Mouse (Mus musculus): ENCODE results near the gene Gm44973.
"Not testable (repeated sequence)": the region's sequence is repeated elsewhere in the genome, so short reads cannot be mapped to it uniquely, and the experiment has no call there.

Gm44973 gene

DNA sequence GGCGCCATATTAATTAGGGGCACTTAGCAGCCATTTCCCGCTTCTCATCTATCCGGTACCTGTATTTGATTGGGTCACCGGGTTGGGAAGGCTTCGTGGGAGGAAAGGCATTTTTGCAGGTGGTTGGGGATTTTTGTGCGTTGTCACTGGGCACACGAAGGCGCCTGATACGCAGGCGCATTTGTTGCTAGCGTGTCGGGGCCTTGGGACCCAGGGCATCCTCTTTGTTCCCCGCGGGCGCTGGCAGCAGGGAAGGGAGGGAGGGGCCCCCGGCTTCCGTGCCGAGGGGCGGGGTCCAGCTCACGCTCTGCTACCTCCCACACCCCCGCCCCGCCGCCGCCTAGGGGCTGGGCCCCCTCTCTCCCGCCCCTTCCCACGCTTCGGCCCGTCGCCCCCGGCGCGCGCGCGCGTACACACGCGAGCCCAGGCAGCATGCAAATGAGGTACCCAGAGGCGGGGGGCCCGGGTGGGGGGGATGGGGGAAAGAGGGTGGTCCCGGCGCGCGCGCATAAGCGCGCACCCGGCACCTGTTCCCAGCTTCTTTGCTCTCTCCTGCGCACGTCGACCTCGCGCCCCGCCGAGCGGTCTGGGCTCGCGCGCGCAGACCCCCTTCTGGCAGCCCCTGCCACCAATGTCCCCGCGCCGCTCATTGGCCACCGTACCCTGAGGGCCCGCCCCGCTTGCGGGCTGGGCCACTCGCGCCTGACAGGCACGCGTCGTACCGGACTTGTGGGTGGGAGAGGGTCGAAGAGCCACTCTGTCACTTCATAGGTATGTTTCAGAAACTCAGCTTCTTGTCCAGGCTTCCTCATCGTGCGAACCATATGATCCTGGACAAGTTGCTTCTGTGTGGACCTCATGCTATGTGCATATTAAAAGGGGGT is at the start of gene Gm44973:
Gm44973 (plus strand) TSS at position 379 of the 884 bp plus-strand sequence.
- peak; percentile 96 to 97 for DNase-seq (ENCODE audit: low spot score in 2 of 2)

DNA sequence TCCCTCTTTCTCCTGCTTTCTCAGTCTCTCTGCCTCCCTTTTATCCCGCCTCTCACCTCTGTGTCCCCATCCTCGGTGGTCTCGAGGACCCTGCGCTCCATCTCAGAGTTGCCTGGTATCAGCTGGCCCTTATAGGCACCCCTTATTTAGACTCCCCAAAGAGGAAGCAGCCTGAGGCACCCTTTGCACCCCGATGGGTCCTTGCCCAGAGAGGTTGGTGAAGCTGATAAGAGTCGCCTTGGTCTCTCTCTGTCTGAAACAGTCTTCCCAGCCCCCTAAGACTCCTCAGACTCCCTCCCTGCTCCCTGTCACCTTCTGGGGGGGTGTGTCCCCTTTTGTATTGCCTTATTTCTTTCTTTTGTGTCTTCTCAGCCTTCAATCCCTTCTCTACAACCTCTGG is 44.2 kb upstream of the Gm44973 start, which contains the start of gene Sbk3:
Sbk3 (minus strand) TSS at position 101 of the 400 bp plus-strand sequence.
- DNase-seq (ENCODE audit: low spot score in 2 of 2), result no peak

DNA sequence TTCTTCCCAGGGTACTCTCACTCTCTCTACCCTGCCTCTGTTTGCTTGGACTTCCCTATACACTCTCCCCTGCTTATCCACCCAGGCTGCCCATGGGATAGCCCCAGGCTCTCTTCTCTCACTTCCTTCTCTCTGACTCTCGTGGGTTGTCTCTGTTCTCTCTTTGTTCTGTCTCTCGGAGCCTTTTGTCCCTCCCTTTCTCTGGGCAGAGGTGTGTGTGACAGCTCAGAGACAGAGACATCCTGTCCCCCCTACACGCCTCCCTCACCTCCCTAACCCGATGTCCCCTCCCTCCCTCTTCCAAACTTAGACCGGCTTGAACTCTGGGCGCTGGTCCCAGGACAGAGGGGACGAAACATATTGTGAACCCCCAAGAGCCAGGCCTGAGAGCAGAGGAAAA is 43.6 kb upstream of the Gm44973 start:
- no peak for DNase-seq (ENCODE audit: low spot score in 2 of 2)

DNA sequence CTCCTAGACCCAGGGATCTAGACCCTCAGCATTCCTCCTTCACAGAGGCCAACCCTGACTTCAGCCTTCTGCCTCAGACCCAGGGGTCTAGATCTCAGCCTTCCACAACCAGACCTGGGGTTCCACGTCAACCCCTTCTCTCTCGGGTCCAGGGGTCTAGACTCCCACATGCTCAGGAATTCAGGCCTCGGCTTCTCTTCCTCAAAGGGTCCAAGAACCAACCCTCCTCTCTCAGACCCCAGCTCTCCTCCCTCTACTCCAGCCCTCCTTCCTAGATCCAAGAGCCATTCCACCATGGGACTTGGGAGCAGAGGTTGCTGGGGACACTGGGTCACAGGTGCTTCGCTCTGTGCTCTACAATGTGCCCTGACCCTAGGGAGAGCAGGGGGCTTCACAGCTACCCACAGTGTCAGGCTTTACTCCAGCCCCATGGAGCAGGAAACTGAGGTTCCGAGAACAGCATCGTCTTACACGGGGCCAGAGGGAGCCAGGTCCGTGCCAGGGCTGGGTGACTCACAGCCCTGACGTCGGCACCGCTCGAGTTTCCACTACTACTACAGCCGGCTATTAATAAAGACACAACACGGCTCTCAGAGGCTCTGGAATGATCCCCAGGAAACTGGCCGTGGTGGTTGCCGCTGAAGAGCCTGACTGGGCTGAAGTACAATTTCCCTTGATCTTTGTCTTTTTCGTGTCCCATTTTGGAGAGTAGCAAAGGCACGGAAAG is 42.8 kb upstream of the Gm44973 start:
- DNase-seq (ENCODE audit: low spot score in 2 of 2), result no peak

DNA sequence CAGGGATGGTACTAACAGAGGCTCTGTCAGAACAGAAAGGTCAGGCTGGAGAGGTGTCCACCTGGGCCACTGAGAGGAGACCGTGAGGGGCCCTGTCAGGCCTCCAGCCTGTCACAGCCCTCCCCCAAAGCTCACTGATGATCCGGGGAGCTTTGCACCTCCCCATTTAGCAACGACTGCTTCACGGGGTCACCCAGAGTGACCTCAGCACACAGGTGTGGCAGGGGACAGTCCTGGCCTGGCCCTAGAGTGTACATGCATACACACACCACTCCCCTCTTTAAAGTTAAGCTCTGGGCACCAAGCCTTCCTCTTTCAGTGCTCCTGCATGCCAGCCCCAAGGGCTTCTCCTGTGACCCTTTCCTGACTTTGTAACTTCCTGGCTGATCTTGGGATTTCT is 39.8 kb upstream of the Gm44973 start:
- DNase-seq (ENCODE audit: low spot score in 2 of 2), result no peak

DNA sequence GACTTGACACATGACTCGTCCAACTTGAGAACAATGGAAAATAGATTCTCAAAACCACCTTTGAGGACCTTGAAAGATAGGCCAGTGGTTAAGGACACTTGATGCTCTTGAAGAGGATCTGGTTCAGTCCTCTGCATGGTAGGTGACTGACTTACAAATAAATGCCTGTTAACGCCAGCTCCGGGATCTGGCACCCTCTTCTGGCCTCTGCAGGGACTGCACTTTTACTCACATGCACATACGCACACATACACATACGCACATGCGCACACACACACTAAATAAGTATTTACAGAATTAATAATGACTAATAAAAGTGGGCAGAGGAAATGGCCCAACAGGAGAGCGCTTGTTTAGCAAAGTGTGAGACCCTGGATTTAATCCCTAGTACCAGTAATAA is 38.5 kb upstream of the Gm44973 start:
- no peak for DNase-seq (ENCODE audit: low spot score in 2 of 2)

DNA sequence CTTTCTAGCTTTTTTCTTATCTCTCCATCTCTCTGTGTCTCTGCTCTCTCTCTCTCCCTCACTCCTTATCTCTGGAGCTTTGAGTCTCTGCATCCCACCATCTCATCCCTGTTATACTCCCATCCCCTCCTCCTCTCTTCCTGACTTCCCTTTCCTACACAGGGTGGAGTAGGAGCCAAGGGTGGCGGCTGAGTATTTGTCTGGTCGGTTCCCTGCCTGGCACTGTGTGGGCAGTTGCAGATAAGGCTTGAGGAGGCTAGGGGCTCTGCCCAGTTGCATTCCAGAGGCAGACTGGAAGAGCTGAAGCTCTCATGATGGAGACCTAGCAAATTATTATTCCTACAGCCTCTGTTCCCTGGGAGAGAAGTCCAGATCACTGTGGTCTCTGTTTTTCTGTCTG is 27.0 kb upstream of the Gm44973 start:
- DNase-seq (ENCODE audit: low spot score in 2 of 2), result no peak

DNA sequence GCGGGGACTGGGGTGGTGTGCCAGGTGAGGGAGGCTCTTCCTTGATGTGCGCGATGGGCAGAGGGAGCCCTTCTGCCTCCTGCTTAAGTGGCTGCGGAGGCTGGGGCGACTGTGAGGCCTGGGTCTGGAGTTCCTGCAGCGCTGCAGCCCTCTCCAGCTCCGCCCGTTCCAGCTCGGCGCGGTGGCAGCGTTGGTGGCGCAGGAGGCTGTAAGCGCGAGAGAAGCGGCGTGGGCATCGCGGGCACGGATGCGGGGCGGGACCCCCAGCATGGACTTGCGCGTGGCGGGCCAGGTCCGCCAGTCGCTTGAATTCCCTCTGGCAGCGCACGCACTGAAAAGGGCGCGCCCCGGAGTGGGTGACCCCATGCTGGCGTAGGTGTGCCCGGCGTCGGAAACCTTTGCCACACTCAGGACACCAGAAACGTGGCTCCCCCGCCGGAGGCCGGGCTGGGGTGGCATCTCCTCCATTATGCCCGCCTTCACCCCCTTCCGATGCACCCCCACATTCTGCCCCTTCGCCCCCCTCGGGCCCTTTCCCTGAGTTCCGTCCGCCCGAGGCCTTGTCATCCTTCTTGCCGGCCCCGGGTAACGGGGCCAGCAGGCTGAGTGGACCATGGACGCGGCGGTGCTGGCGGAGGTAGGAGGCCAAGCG is 21.8 kb upstream of the Gm44973 start:
- DNase-seq (ENCODE audit: low spot score in 2 of 2), result no peak

DNA sequence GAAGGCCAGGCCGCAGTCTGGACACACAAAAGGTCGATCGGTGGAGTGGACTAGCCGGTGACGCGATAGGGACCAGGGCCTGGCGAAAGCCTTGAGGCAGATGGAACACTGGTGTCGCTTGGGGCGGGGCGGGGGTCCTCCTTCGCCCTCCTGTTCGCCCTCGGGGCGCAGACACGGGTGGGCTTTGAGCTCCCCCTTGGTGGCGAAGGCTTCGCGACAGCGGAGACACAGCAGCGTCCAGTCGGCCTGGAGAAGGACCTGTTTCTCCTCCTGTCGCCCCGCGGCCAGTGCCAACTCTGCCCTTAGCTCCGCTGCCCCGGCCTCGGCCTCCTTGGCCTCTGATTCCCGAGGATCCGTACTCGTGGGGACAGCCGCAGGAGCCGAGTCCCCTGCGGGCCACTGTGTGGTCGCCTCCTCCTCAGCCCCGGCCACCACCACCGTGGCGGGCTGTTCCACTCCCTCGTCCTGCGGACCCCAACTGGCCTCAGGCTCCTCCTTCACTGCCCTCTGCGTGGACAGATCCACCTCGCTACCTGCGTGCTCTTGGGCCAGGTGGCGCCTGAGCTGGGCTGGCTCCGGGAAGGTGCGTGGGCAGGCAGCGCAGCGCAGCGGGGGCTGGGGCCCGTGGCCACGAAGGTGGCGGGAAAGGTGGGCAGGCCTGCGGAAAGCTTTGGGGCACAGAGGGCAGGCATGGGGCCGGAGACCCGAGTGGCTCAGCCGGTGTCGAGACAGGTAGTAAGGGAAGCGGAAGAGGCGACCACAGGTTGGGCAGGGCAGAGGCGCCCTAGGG is 21.1 kb upstream of the Gm44973 start:
- no peak for DNase-seq (ENCODE audit: low spot score in 2 of 2)

DNA sequence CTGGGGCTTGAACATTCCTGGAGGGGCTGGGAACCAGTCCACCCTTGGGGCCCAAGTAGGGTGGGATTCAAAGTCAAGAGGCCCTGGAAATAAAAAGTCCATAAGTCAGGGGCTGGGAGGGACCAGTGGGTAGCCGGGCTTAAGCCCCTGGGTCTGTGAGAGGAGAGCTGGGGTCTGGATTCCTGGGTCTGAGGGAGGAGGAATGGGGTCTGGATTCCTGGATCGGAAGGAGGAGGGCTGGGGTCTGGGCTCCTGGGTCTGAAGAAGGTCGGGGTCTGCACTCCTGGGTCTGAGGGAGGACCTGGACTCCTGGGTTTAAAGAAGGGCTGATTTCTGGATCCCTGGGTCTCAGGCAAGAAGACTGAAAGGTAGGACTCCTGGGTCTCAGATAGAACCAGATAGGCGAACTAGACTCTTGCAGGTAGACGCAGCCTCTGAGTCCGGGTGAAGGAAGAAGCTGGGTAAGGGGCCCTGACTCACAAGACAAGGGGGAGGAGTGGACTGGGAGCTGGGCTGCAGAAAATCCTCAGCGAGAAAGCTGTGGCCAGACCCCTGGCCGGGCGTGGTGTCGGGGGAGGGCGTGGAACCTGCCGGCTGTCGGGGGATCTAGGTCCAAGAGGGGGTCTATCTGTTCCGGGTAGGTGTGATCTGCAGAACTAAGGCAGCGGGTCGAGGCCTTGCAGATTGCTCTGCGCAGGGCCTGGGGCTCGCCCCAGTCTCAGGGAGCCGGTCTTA is 19.9 kb upstream of the Gm44973 start:
- DNase-seq (ENCODE audit: low spot score in 2 of 2), result no peak

DNA sequence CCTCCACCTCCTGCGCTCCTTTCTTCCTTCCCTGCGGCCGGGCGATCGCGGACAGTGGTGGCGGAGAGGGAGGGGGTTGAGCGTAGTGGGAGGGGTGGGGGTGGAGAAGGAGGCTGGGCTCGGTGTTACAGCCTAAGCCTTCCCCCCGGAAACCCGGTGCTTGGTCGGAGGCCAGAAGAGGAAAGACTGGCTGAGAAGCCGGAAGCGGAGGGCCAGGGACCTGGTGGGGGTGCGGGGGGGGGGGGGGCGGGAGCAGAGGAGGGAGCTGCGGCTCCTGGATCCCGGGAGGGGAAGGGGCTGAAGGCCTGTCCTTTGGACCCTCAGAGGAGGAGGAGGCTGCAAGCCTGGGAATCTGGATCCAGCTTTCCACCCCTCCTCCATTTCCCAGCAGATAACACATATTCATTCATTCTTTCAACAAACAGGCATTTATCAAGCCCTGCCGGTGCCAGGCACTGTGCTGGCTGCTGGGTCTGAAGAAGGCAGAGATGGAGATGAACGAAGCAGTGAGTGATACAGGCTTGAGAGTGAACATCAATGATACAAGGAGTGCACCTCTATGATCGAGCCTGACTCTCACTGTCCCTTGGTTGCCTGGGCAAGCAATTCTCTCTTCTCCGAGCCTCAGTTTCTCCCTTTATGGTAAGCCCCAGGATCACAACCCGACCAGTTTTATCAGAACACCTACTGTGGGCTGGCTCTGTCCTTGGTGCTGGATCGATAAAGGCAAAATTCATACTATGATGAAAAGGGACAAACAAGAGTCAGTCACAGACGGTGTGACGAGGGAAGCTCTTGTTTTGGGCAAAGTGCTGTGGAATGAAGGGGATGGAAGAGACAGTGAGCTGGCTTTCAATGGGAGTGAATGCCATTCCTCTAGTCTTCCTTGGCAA is 19.0 kb upstream of the Gm44973 start, which contains the start of gene Zfp579:
Zfp579 (minus strand) TSS at position 156 of the 893 bp plus-strand sequence.
- DNase-seq (ENCODE audit: low spot score in 2 of 2), result peak; percentile 86 to 91

DNA sequence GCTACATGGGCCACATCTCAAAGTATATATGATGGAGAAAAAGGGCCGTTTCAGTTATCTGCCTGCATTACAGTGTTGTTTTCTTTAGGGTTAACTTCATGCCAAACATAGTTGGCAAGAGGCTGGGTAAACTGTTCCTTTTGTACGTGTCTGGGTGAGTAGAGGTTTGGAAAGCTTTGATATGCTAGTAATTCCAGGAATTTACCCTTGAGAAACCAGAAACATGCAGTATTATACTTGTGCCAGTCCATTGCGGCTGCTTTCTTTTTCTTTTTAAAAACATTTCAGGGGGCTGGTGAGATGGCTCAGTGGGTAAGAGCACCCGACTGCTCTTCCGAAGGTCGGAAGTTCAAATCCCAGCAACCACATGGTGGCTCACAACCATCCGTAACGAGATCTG is 18.4 kb upstream of the Gm44973 start:
- no peak for DNase-seq (ENCODE audit: low spot score in 2 of 2)

DNA sequence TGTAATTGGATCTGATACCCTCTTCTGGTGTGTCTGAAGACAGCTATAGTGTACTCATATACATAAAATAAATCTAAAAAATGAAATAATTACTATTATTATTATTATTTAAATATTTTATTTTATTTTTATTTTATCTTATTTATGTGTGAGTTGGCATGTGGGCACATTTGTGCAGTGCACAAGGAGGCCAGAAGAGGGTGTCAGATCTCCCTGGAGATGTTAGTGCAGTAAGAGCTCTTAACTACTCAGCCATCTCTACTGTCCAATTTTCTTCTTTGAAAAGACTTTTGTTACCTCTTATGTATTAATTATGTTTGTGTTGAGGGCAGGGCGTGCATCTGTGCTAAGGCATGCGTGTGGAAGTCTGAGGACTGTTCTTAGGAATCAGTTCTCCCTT is 15.4 kb upstream of the Gm44973 start:
- DNase-seq (ENCODE audit: low spot score in 2 of 2), result no peak

DNA sequence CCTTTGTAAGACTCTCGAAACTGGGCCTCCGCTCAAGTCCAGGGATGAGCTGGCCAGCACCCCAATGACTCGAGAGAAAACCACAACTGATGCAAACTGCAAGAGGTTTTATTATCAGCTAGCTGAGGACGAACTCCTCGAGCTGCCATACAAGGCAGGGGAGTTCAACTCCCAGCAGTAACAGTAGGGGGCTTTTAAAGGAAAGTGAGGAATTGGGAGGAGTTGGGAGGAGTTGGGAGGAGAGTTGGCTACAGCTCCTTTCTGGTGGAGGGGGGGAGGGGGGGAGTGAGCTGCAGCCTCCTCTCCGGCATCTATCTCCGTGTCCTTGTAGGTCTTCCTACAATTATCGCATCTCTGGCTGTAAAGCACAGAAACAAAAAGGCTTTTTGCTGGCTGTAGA is 12.4 kb upstream of the Gm44973 start:
- DNase-seq (ENCODE audit: low spot score in 2 of 2), result not testable (repeated sequence)

DNA sequence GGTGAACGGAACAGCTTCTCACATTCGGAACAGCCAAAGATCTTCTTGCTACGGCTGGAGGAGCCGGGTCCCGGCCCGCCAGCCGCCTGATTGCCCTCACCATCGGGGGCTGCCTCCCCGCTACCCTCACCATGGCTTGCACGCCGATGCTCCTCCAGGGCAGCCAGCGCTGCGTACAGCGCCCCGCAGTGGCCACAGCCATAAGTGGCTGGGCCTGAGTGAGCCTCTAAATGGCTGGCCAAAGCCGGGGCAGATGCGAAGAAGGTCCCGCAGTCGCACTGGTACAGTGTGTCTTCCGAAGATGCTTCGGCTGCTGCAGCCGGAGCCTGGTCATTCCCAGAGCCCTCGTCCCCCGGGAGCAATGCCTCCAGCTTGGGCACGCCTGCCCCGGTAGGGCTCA is 7.1 kb upstream of the Gm44973 start:
- DNase-seq (ENCODE audit: low spot score in 2 of 2), result no peak

DNA sequence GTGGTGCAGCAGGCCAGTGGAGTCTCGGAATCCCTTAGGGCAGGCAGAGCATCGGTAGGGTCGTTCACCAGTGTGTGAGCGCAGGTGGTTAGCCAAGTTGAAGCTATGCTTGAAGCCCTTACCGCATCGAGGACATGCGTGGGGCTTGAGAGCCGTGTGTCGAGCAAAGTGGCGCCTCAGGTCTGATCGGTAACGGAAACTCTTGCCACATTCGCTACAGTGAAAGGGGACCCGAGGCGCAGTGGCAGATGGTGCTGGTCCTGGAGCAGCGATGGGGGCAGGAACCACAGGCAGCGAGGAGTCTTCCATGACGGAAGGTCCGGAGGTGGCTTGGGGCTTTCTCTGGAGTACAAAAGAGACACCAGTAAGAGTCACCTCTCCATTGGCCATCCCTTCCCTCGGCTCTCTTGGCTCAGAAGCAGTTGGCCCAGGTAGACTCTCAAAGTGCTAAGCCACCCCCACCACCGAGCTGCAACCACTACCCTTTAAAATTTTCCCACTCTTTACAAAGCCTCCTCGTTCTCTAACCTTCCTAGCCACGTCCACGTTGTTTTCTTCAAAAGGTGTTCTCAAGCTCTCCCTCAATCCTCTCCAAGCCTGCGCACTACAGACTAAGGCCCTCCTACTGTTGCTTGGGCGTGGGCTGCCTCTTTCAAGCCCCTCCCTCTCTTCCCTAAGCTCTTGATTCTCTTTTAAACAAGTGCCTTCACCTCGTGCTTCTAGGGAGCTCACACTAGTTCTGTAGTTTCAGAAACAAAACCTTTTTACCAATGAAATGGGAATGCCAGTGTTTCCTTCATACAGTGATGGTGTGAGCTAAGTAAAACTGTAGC is 2.4 kb upstream of the Gm44973 start:
- no peak for DNase-seq (ENCODE audit: low spot score in 2 of 2)

DNA sequence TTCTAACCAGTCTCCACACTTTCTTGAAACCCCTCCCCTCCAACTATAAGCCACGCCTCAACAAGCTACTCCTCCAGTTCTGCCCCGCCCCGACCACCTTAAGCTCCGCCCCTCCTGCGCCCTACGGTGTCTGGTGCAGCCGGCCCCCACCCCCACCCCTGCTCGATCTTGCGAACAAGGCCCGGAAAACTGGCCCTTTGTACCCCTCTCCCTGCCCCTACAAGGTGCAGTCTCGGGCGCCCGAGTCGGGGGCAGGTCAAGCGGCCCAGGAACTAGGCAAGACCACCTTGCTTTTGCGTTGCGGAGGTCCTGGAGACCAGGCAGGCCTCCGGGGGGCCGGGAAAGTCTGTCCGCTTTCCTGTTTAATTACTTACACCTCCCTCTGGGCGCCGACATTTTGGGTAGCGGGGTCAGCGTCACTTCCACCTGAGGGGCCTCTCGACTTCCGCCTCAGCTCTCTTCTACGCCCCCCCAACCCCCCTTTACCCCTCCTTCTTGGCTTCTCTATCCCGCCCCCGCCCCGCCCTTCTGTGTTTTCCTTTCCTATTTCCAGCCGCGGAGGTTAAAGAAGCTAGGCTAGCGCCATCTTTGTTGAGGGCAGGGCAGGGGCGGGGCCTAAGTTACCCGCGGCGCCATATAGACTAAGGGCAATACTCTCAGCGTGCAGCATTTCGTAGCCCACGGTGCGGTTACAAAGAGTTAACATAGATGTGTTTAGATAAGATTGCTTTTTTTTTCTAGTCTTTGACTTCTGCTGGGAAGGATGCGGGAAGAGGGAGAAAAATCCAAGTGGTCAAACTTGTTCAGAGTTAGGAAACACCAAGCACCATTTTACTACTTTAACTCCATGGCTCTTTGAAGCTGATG is 812 bp upstream of the Gm44973 start, which contains the start of the genes Zfp524 and Fiz1:
Zfp524 (plus strand) TSS at position 165 of the 867 bp plus-strand sequence.
Fiz1 (minus strand) TSS at position 447 of the 867 bp plus-strand sequence.
- peak; percentile 97 for DNase-seq (ENCODE audit: low spot score in 2 of 2)

DNA sequence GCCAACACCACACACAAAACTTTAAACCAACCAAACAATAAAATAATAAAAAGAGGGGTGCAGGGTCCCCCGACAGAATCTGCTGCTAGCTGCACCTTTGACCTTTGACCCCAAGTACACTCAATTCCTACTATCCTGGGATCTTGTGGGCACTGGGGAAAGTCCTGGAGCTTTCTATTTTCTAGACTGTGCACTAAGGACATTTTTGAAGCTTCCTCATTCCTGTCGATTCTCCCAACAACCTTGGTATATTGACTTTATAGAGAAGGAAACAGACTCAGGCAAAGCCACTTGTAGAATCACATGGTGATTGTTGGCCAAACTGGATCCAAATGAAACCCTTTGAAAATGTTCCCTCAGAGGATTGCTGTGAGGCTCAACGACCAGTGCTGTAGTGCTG is 761 bp downstream of the Gm44973 start:
- DNase-seq (ENCODE audit: low spot score in 2 of 2), result no peak
